Mouse (Mus musculus) testis, adult 2 months (tissue): ENCODE data around the gene Pank1. TPM values are rescaled to one million over a fixed set of nuclear protein-coding genes. Genes with fewer than 3 reads are reported as not detected.

ENCODE experiments used
- H3K27ac ChIP-seq: fragments of 200-500 bp; 2 replicates; pipeline ENCODE4 v1.5.1; 2012; ENCODE audit warnings: low read depth, low read length; ENCODE audit not compliant: control insufficient read depth, insufficient read depth
- H3K27me3 ChIP-seq: fragments of 200-500 bp; 2 replicates; pipeline ENCODE4 v1.6.1; 2012; ENCODE audit warnings: mild to moderate bottlenecking, low read length, moderate library complexity; ENCODE audit not compliant: control insufficient read depth, insufficient read depth
- H3K36me3 ChIP-seq: fragments of 200-500 bp; 2 replicates; pipeline ENCODE4 v1.6.1; 2012; ENCODE audit warnings: mild to moderate bottlenecking, low read length; ENCODE audit not compliant: control insufficient read depth, insufficient read depth
- H3K4me1 ChIP-seq: fragments of 200-500 bp; 2 replicates; pipeline ENCODE4 v1.6.1; 2012; ENCODE audit warnings: low read length; ENCODE audit not compliant: control insufficient read depth, insufficient read depth
- H3K4me3 ChIP-seq: fragments of 200-500 bp; 2 replicates; pipeline ENCODE4 v1.5.1; 2012; ENCODE audit warnings: low read depth, mild to moderate bottlenecking, low read length, moderate library complexity, mixed read lengths; ENCODE audit not compliant: control insufficient read depth
- CTCF ChIP-seq: fragments of 200-500 bp; IDR thresholded peaks from 2 replicates; pipeline ENCODE4 v1.5.1; 2012; ENCODE audit warnings: low read depth, mild to moderate bottlenecking, inconsistent platforms, low read length, moderate library complexity; ENCODE audit not compliant: control insufficient read depth, insufficient read depth, insufficient replicate concordance
- POLR2A ChIP-seq: fragments of 200-500 bp; IDR thresholded peaks from 2 replicates; pipeline ENCODE4 v1.6.1; 2012; ENCODE audit warnings: low read depth, mild to moderate bottlenecking, inconsistent platforms, low read length, moderate library complexity; ENCODE audit not compliant: control insufficient read depth
- polyA plus RNA-seq: library from polyadenylated mRNA; depleted of rRNA; stranded (reverse); fragments of >200 nt; gene quantifications from 2 replicates; pipeline ENCODE4 v1.2.3, GENCODE M21; 2012

The Pank1 gene
- polyA plus RNA-seq, 1 experiment = 6.4 TPM

GRCm38 (mm10) chr19:34881160-34881559 lies 1.9 kb upstream of the Pank1 start:
- Histone ChIP-seq H3K36me3 (no peaks in the 10 kb centered on the region), H3K4me1 (peaks cover 4% of the 10 kb centered on the region), H3K27me3 (no peaks in the 10 kb centered on the region), H3K4me3 (no peak overlapping the region), H3K27ac (no peak overlapping the region; the same call in 1 of the 2 replicates)
- TF ChIP-seq CTCF (no peak), POLR2A (no peak)

- peaks cover 4% of the 10 kb centered on the region for H3K4me1 ChIP-seq
These were observed 369 bp upstream of the Pank1 start for GRCm38 (mm10) chr19:34879624-34880023.

GRCm38 (mm10) chr19:34877898-34878602 lies 1.2 kb downstream of the Pank1 start:
- Histone ChIP-seq H3K27me3 (no peaks in the 10 kb centered on the region), H3K36me3 (no peaks in the 10 kb centered on the region), H3K4me1 (peaks cover 4% of the 10 kb centered on the region), H3K4me3 (peak overlapping the region; percentile 73), H3K27ac (peak overlapping the region; percentile 70)
- TF ChIP-seq CTCF (no peak), POLR2A (peak; percentile 64)

More at GRCm38 (mm10) chr19:34879624-34880023, 369 bp upstream of the Pank1 start:
- Histone ChIP-seq H3K36me3 (no peaks in the 10 kb centered on the region), H3K27me3 (no peaks in the 10 kb centered on the region), H3K4me3 (peak overlapping the region; percentile 73; the same call in 1 of the 2 replicates), H3K27ac (peak overlapping the region; percentile 70)
- TF ChIP-seq CTCF (no peak), POLR2A (no peak)

- Histone ChIP-seq H3K36me3 (no peaks in the 10 kb centered on the region), H3K27ac (no peak overlapping the region; the same call in 1 of the 2 replicates), H3K27me3 (no peaks in the 10 kb centered on the region), H3K4me3 (peak overlapping the region; percentile 49; the same call in 1 of the 2 replicates), H3K4me1 (peaks cover 4% of the 10 kb centered on the region)
- TF ChIP-seq CTCF (no peak), POLR2A (no peak)
These were observed 2.6 kb downstream of the Pank1 start for GRCm38 (mm10) chr19:34876676-34877075.

- no peak overlapping the region for H3K27ac ChIP-seq
- H3K36me3 ChIP-seq = no peaks in the 10 kb centered on the region
- H3K27me3 ChIP-seq = no peaks in the 10 kb centered on the region
- H3K4me1 ChIP-seq = no peaks in the 10 kb centered on the region; the same call in 1 of the 2 replicates
- TF ChIP-seq POLR2A (no peak), CTCF (no peak)
- no peak overlapping the region for H3K4me3 ChIP-seq
These were observed 9.9 kb downstream of the Pank1 start for GRCm38 (mm10) chr19:34869375-34869774.

- Histone ChIP-seq H3K4me3 (no peak overlapping the region), H3K4me1 (no peaks in the 10 kb centered on the region), H3K36me3 (no peaks in the 10 kb centered on the region), H3K27ac (no peak overlapping the region), H3K27me3 (no peaks in the 10 kb centered on the region)
- no peak for TF ChIP-seq POLR2A
- no peak for TF ChIP-seq CTCF
These were observed 11.0 kb downstream of the Pank1 start for GRCm38 (mm10) chr19:34868093-34868741.

GRCm38 (mm10) chr19:34863737-34864136 lies 15.5 kb downstream of the Pank1 start:
- Histone ChIP-seq H3K27ac (no peak overlapping the region), H3K36me3 (no peaks in the 10 kb centered on the region), H3K27me3 (no peaks in the 10 kb centered on the region), H3K4me1 (no peaks in the 10 kb centered on the region), H3K4me3 (no peak overlapping the region)
- no peak for TF ChIP-seq CTCF
- no peak for TF ChIP-seq POLR2A
